Mouse (Mus musculus) myocyte (in vitro differentiated cells): ENCODE measurements around the gene Rbm33. TPM values are rescaled to one million over a fixed set of nuclear protein-coding genes. Genes with fewer than 3 reads are reported as not detected.

ENCODE experiments used
- H3K27me3 ChIP-seq: one replicate; pipeline ENCODE4 v1.6.1; 2011; ENCODE audit not compliant: control insufficient read depth, insufficient read depth, insufficient read length
- H3K36me3 ChIP-seq: one replicate; pipeline ENCODE4 v1.6.1; 2011; ENCODE audit not compliant: control insufficient read depth, insufficient read depth
- H3K4me2 ChIP-seq: one replicate; pipeline ENCODE4 v1.6.1; 2011; ENCODE audit warnings: low read depth, control low read depth
- H3K4me3 ChIP-seq: one replicate; pipeline ENCODE4 v1.5.1; 2011; ENCODE audit warnings: mild to moderate bottlenecking, control low read depth, moderate library complexity
- H3K79me2 ChIP-seq: one replicate; pipeline ENCODE4 v1.6.1; 2011; ENCODE audit not compliant: control insufficient read depth, insufficient read depth
- H3ac ChIP-seq: one replicate; pipeline ENCODE4 v1.6.1; 2011; ENCODE audit not compliant: control insufficient read depth, insufficient read length
- CEBPB ChIP-seq: IDR thresholded peaks from 2 replicates; pipeline ENCODE4 v1.6.1; 2011; ENCODE audit warnings: mild to moderate bottlenecking, moderate library complexity; ENCODE audit not compliant: poor library complexity, insufficient read depth, severe bottlenecking
- E2F4 ChIP-seq: IDR thresholded peaks from one replicate; pipeline ENCODE4 v1.6.1; 2011; ENCODE audit warnings: mild to moderate bottlenecking, control low read depth, moderate library complexity; ENCODE audit not compliant: insufficient read depth
- MAX ChIP-seq: IDR thresholded peaks from one replicate; pipeline ENCODE4 v1.6.1; 2011; ENCODE audit warnings: low read depth, mild to moderate bottlenecking, control low read depth
- MYOD1 ChIP-seq, 3 experiments: IDR thresholded peaks; one replicate each; pipeline ENCODE4 v1.6.1; 2011; ENCODE audit warnings: control low read depth in 2 of 3, low read depth in 2 of 3, mild to moderate bottlenecking in 2 of 3, moderate library complexity in 1 of 3; ENCODE audit not compliant: insufficient read length in 2 of 3, control insufficient read depth in 1 of 3
- MYOG ChIP-seq, 3 experiments: IDR thresholded peaks; one replicate each; pipeline ENCODE4 v1.6.1; 2011; ENCODE audit warnings: control low read depth in 2 of 3, low read depth in 2 of 3, mild to moderate bottlenecking in 2 of 3; ENCODE audit not compliant: insufficient read length in 2 of 3, control insufficient read depth in 1 of 3, insufficient read depth in 1 of 3
- POLR2A ChIP-seq: IDR thresholded peaks from one replicate; pipeline ENCODE4 v1.6.1; 2011; ENCODE audit warnings: low read depth, mild to moderate bottlenecking, control low read depth, moderate library complexity; ENCODE audit not compliant: insufficient read length
- POLR2AphosphoS2 ChIP-seq: IDR thresholded peaks from one replicate; pipeline ENCODE4 v1.6.1; 2011; ENCODE audit warnings: low read depth, control low read depth; ENCODE audit not compliant: insufficient read length
- REST ChIP-seq: IDR thresholded peaks from one replicate; pipeline ENCODE4 v1.6.1; 2011; ENCODE audit warnings: mild to moderate bottlenecking, control low read depth, moderate library complexity; ENCODE audit not compliant: insufficient read depth, insufficient read length
- SRF ChIP-seq: IDR thresholded peaks from one replicate; pipeline ENCODE4 v1.6.1; 2011; ENCODE audit warnings: low read depth; ENCODE audit not compliant: control insufficient read depth, insufficient read length
- TCF12 ChIP-seq: IDR thresholded peaks from one replicate; pipeline ENCODE4 v1.6.1; 2011; ENCODE audit warnings: mild to moderate bottlenecking, control low read depth; ENCODE audit not compliant: poor library complexity, insufficient read depth, severe bottlenecking
- TCF3 ChIP-seq: IDR thresholded peaks from one replicate; pipeline ENCODE4 v1.6.1; 2011; ENCODE audit warnings: low read depth, control low read depth; ENCODE audit not compliant: insufficient read length
- USF1 ChIP-seq: IDR thresholded peaks from one replicate; pipeline ENCODE4 v1.6.1; 2011; ENCODE audit warnings: low read depth, mild to moderate bottlenecking, control low read depth, moderate library complexity
- polyA plus RNA-seq: library from polyadenylated mRNA; unstranded; fragments of >200 nt; fragmentation: generic; extraction: Trizol; gene quantifications from one replicate; pipeline ENCODE4 v1.2.1, GENCODE M21; 2012; ENCODE audit warnings: missing spikeins

Rbm33 gene
- polyA plus RNA-seq, 1 experiment, result 11.7 TPM

DNA sequence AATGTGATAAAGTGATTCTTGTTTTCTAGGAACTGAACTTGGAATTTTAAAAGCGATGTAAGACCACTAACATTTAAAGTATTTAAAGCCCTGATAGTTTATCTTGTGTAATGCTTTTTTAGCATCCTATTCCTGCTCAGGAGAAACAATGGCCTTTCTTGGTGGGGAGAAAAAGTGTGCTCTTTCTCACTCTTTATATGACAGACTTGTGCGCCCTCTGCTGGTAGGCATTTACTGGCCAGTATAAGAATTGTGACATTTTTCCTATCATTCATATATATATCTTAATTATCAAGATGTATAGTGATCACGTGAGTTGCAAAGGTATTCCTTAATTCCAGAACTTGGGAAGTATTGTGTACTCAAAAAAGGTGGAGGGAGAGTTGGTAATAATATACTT, 71.3 kb downstream of the Rbm33 start:
- TF ChIP-seq USF1 (no peak), E2F4 (no peak), SRF (no peak), POLR2AphosphoS2 (no peak), REST (no peak)
- Histone ChIP-seq H3K36me3 (peaks cover 58% of the 10 kb centered on the region), H3K79me2 (no peaks in the 10 kb centered on the region), H3K4me2 (no peak overlapping the region), H3ac (no peak overlapping the region), H3K4me3 (no peak overlapping the region), H3K27me3 (no peaks in the 10 kb centered on the region)

DNA sequence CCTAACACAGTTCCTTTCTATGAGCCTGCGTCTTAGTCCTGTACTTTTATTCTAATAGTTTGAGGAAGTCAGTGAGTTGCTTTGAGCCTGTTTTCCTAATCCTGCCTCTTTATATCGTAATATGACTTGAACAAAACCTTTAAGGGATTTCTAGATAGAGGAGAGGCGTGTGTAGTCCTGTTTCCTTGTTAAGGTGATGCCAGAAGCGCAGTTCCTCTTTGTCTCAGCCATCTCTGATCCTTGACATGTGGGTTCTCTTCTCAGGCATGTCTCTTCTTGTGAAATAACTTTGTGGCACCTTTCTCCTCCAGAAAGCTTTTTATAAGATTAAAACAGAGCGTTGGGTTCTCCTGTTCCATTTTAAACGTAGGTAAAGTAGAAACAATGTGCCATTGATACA, 73.3 kb downstream of the Rbm33 start:
- Histone ChIP-seq H3K36me3 (peaks cover 71% of the 10 kb centered on the region), H3ac (no peak overlapping the region), H3K27me3 (no peaks in the 10 kb centered on the region), H3K4me3 (no peak overlapping the region), H3K4me2 (no peak overlapping the region), H3K79me2 (no peaks in the 10 kb centered on the region)
- no peak for TF ChIP-seq POLR2A
- no peak for TF ChIP-seq MAX
- TF ChIP-seq USF1, result no peak
- no peak for TF ChIP-seq REST
- no peak for TF ChIP-seq SRF
- no peak for TF ChIP-seq MYOD1 (IDR thresholded peaks at IDR 0.05; ENCODE audit: control insufficient read depth in 1 of 3, insufficient read length in 2 of 3, low read depth in 2 of 3)
- TF ChIP-seq POLR2AphosphoS2, result no peak
- no peak for TF ChIP-seq TCF12
- TF ChIP-seq TCF3, result no peak
- no peak for TF ChIP-seq CEBPB
- TF ChIP-seq E2F4, result no peak
- no peak for TF ChIP-seq MYOG (IDR thresholded peaks at IDR 0.05; ENCODE audit: control insufficient read depth in 1 of 3, insufficient read depth in 1 of 3, insufficient read length in 2 of 3, low read depth in 2 of 3)

DNA sequence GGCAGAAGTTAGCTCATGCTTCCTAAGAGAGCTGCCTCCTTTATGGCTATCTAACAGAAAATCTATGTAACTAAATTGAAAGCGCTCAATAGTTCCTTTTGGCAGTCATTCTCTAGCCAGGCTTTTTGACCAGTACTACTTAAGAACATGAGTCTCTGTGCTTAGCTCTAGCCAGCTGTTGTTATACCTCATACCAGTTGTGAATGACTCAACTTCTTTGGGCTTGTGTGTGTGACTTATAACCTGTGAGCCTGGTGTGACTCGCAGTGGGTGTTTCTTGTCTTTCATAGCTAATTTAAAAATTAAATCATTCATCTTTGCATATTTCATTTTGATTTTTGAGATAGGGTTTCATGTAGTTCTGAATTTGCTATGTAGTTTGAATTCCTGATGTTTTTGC, 80.4 kb downstream of the Rbm33 start:
- H3ac ChIP-seq, result no peak overlapping the region
- H3K27me3 ChIP-seq, result no peaks in the 10 kb centered on the region
- peaks cover 24% of the 10 kb centered on the region for H3K36me3 ChIP-seq
- H3K79me2 ChIP-seq, result peaks cover 27% of the 10 kb centered on the region
- peak overlapping the region; percentile 28 for H3K4me2 ChIP-seq
- H3K4me3 ChIP-seq, result no peak overlapping the region
- no peak for TF ChIP-seq E2F4
- peak in 2 of 3 experiments; percentile 20 to 40 for TF ChIP-seq MYOD1 (IDR thresholded peaks at IDR 0.05; ENCODE audit: control insufficient read depth in 1 of 3, insufficient read length in 2 of 3, low read depth in 2 of 3)
- no peak for TF ChIP-seq TCF3

GRCm38 (mm10) chr5:28398736-28399135, 81.8 kb downstream of the Rbm33 start:
- Histone ChIP-seq H3ac (no peak overlapping the region), H3K4me2 (no peak overlapping the region), H3K79me2 (peaks cover 30% of the 10 kb centered on the region), H3K4me3 (no peak overlapping the region), H3K27me3 (no peaks in the 10 kb centered on the region), H3K36me3 (peaks cover 14% of the 10 kb centered on the region)
- TF ChIP-seq TCF12 (no peak), MYOD1 (IDR thresholded peaks at IDR 0.05; ENCODE audit: control insufficient read depth in 1 of 3, insufficient read length in 2 of 3, low read depth in 2 of 3) (no peak)

GRCm38 (mm10) chr5:28399451-28400115, 82.7 kb downstream of the Rbm33 start:
- no peak for TF ChIP-seq POLR2AphosphoS2
- TF ChIP-seq TCF12, result no peak
- TF ChIP-seq TCF3, result no peak
- no peak for TF ChIP-seq MYOG (IDR thresholded peaks at IDR 0.05; ENCODE audit: control insufficient read depth in 1 of 3, insufficient read depth in 1 of 3, insufficient read length in 2 of 3, low read depth in 2 of 3)
- TF ChIP-seq E2F4, result no peak
- TF ChIP-seq SRF, result no peak
- TF ChIP-seq CEBPB, result no peak
- TF ChIP-seq POLR2A, result no peak
- no peak for TF ChIP-seq MAX
- TF ChIP-seq REST, result no peak
- no peak for TF ChIP-seq USF1
- H3K4me2 ChIP-seq, result no peak overlapping the region
- no peak overlapping the region for H3K4me3 ChIP-seq
- H3K27me3 ChIP-seq, result no peaks in the 10 kb centered on the region
- H3K36me3 ChIP-seq, result peaks cover 10% of the 10 kb centered on the region
- H3K79me2 ChIP-seq, result peaks cover 38% of the 10 kb centered on the region
- no peak overlapping the region for H3ac ChIP-seq
